In the genomic region with DNA sequence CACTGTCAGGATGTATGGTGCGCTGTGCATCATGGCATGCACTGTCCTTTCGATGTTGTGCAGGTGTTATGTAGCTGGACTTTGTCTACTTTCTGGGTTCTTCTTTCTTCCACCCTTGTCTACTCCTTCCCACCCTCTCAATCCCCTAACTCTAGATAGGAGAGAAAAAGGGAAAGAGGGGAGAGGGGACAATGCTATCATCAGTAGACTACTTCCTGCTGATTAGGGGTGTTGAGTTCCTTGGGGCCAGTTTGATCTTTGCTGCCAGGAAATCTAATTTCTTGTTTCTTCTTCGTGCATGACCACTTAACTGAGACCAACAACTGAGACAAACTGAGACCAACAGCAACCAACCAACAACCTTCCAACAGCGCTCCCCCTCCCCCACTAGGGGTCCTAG, we compare ENCODE assay signal across 1 mouse cellular context.
TF ChIP-seq lines count a peak whose summit lies in the region.

No protein-coding gene starts in this region.

TF ChIP-seq in MEL, 35 proteins besides CTCF, POLR2A, EP300 and RAD21:
- TF ChIP-seq RCOR1 (IDR thresholded peaks at IDR 0.05; ENCODE audit: low read depth, low read length) (peak; percentile 42; the same call in 1 of the 2 replicates), SIN3A (IDR thresholded peaks at IDR 0.05; ENCODE audit: low read length) (no peak), SMC3 (IDR thresholded peaks at IDR 0.05; ENCODE audit: low read depth, low read length) (no peak), ZNF384 (IDR thresholded peaks at IDR 0.05; ENCODE audit: low read depth, low read length) (no peak), ETS1 (IDR thresholded peaks at IDR 0.05; ENCODE audit: low read depth, low read length) (peak; percentile 35; the same call in 1 of the 2 replicates), ZMIZ1 (IDR thresholded peaks at IDR 0.05; ENCODE audit: low read depth, low read length) (no peak), GATA1 (IDR thresholded peaks at IDR 0.05; ENCODE audit: low read depth, low read length) (peak; percentile 62), USF2 (IDR thresholded peaks at IDR 0.05; ENCODE audit: borderline replicate concordance in 1 of 2, insufficient read depth in 1 of 2, low read depth in 1 of 2, low read length in 2 of 2) (no peak), E2F4 (IDR thresholded peaks at IDR 0.05; ENCODE audit: borderline replicate concordance, low read depth, low read length) (no peak), JUND (IDR thresholded peaks at IDR 0.05; ENCODE audit: low read depth, low read length) (no peak), TCF12 (IDR thresholded peaks at IDR 0.05; ENCODE audit: low read depth, low read length) (peak; percentile 46; the same call in 1 of the 2 replicates), KAT2A (conservative IDR thresholded peaks at IDR 0.05; ENCODE audit: low read depth, low read length) (no peak), MAFK (IDR thresholded peaks at IDR 0.05; ENCODE audit: borderline replicate concordance, low read depth, low read length) (no peak)
